Mouse (Mus musculus) midbrain, embryonic 10.5 days (tissue): ENCODE measurements around the gene Spem1. TPM values are rescaled to one million over a fixed set of nuclear protein-coding genes. Genes with fewer than 3 reads are reported as not detected.

ENCODE experiments used
- DNase-seq: peaks from one replicate; pipeline ENCODE4 v3.0.0-alpha.2; 2017; ENCODE audit warnings: low spot score
- H3K27ac ChIP-seq: fragments of 300-500 bp; sonication (generic); replicated peaks from 2 replicates; pipeline ENCODE4 v1.5.1; 2016; ENCODE audit warnings: mild to moderate bottlenecking
- H3K27me3 ChIP-seq: fragments of 300-500 bp; sonication (generic); 2 replicates; pipeline ENCODE4 v1.6.1; 2016; ENCODE audit warnings: low read depth, mild to moderate bottlenecking; ENCODE audit not compliant: poor library complexity, severe bottlenecking
- H3K36me3 ChIP-seq: fragments of 300-500 bp; sonication (generic); 2 replicates; pipeline ENCODE4 v1.6.1; 2016; ENCODE audit warnings: mild to moderate bottlenecking, moderate library complexity
- H3K4me1 ChIP-seq: fragments of 300-500 bp; sonication (generic); 2 replicates; pipeline ENCODE4 v1.6.1; 2016
- H3K4me3 ChIP-seq: fragments of 300-500 bp; sonication (generic); 2 replicates; pipeline ENCODE4 v1.5.1; 2016; ENCODE audit warnings: mild to moderate bottlenecking, moderate library complexity
- H3K9me3 ChIP-seq: fragments of 300-500 bp; sonication (generic); replicated peaks from 2 replicates; pipeline ENCODE4 v1.6.1; 2016; ENCODE audit warnings: mild to moderate bottlenecking
- WGBS: fragments of 180-500 bp; shearing (Covaris S2); methylation state at CpG from one replicate; pipeline ENCODE4 v1.1.7; 2016; 5-methylcytosine and 5-hydroxymethylcytosine counted together
- polyA plus RNA-seq: library from polyadenylated mRNA; unstranded; fragments of >200 nt; fragmentation: Nextera tagmentation; extraction: Ambion mirVana; gene quantifications from 2 replicates; pipeline ENCODE4 v1.2.1, GENCODE M21; 2016

Gene Spem1
- polyA plus RNA-seq, 1 experiment from 2014 or later, result 0.19 TPM

- Histone ChIP-seq H3K27me3 (no peaks in the 10 kb centered on the region), H3K36me3 (peaks cover 50% of the 10 kb centered on the region), H3K4me1 (peaks cover 48% of the 10 kb centered on the region), H3K27ac (no peak overlapping the region), H3K9me3 (no peaks in the 10 kb centered on the region), H3K4me3 (no peak overlapping the region)
- DNase-seq, result no peak
- 91% methylated on average over 9 of the region's 9 CpGs for WGBS
Observed at GRCm38 (mm10) chr11:69849128-69849527, 27.1 kb upstream of the Spem1 start.

GRCm38 (mm10) chr11:69848021-69848420 is 26.0 kb upstream of the Spem1 start:
- Histone ChIP-seq H3K36me3 (peaks cover 50% of the 10 kb centered on the region), H3K27me3 (no peaks in the 10 kb centered on the region), H3K9me3 (no peaks in the 10 kb centered on the region), H3K4me1 (peaks cover 44% of the 10 kb centered on the region), H3K4me3 (peak overlapping the region; percentile 79), H3K27ac (peak overlapping the region; percentile 98)
- no peak for DNase-seq
- 92% methylated on average over 6 of the region's 6 CpGs for WGBS

- peak overlapping the region; percentile 79 for H3K4me3 ChIP-seq
- no peaks in the 10 kb centered on the region for H3K9me3 ChIP-seq
- peak overlapping the region; percentile 98 for H3K27ac ChIP-seq
- no peak for DNase-seq
- no peaks in the 10 kb centered on the region for H3K27me3 ChIP-seq
- peaks cover 45% of the 10 kb centered on the region for H3K36me3 ChIP-seq
- WGBS, result 13% methylated on average over 37 of the region's 37 CpGs
- H3K4me1 ChIP-seq, result peaks cover 42% of the 10 kb centered on the region
Observed at GRCm38 (mm10) chr11:69846738-69847688, 25.0 kb upstream of the Spem1 start.

GRCm38 (mm10) chr11:69846198-69846680 is 24.3 kb upstream of the Spem1 start, which contains the start of gene Plscr3:
Gene Plscr3, plus strand, starts transcription at chr11:69846376.
- peaks cover 37% of the 10 kb centered on the region for H3K36me3 ChIP-seq
- under 1% methylated on average over 37 of the region's 38 CpGs for WGBS
- DNase-seq, result peak; percentile 96

GRCm38 (mm10) chr11:69838714-69839104 is 16.7 kb upstream of the Spem1 start:
- WGBS, result 5% methylated on average over 7 of the region's 7 CpGs

More at GRCm38 (mm10) chr11:69846198-69846680, 24.3 kb upstream of the Spem1 start, which contains the start of gene Plscr3:
- Histone ChIP-seq H3K4me1 (peaks cover 39% of the 10 kb centered on the region), H3K4me3 (peak within 1 kb of the TSS; percentile 79), H3K27me3 (no peaks in the 10 kb centered on the region), H3K9me3 (no peaks in the 10 kb centered on the region), H3K27ac (peak within 1 kb of the TSS; percentile 98)

GRCm38 (mm10) chr11:69837952-69838713 is 16.2 kb upstream of the Spem1 start, which contains the start of gene Tmem256:
Gene Tmem256, plus strand, starts transcription at chr11:69838514.
- Histone ChIP-seq H3K9me3 (no peaks in the 10 kb centered on the region), H3K4me1 (peaks cover 60% of the 10 kb centered on the region), H3K36me3 (peaks cover 9% of the 10 kb centered on the region), H3K27ac (peak within 1 kb of the TSS; percentile 93), H3K4me3 (peak within 1 kb of the TSS; percentile 86), H3K27me3 (peaks cover 35% of the 10 kb centered on the region)
- WGBS, result under 1% methylated on average over 34 of the region's 34 CpGs
- DNase-seq, result peak; percentile 97

More at GRCm38 (mm10) chr11:69838714-69839104, 16.7 kb upstream of the Spem1 start:
- Histone ChIP-seq H3K9me3 (no peaks in the 10 kb centered on the region), H3K4me1 (peaks cover 57% of the 10 kb centered on the region), H3K4me3 (peak overlapping the region; percentile 86), H3K36me3 (peaks cover 3% of the 10 kb centered on the region), H3K27ac (peak overlapping the region; percentile 93), H3K27me3 (peaks cover 29% of the 10 kb centered on the region)
- DNase-seq, result no peak

GRCm38 (mm10) chr11:69837604-69837951 is 15.6 kb upstream of the Spem1 start, which contains the start of gene Nlgn2:
Gene Nlgn2, minus strand, starts transcription at chr11:69837784.
- Histone ChIP-seq H3K27me3 (peaks cover 40% of the 10 kb centered on the region), H3K4me3 (peak within 1 kb of the TSS; percentile 86), H3K9me3 (no peaks in the 10 kb centered on the region), H3K27ac (peak within 1 kb of the TSS; percentile 93), H3K36me3 (peaks cover 14% of the 10 kb centered on the region), H3K4me1 (peaks cover 60% of the 10 kb centered on the region)
- WGBS, result under 1% methylated on average over 32 of the region's 32 CpGs
- no peak for DNase-seq

- H3K36me3 ChIP-seq, result peaks cover 21% of the 10 kb centered on the region
- peak; percentile 59 for DNase-seq
- peak overlapping the region; percentile 86 for H3K4me3 ChIP-seq
- H3K27ac ChIP-seq, result peak overlapping the region; percentile 93
- peaks cover 44% of the 10 kb centered on the region for H3K27me3 ChIP-seq
- 1% methylated on average over 52 of the region's 52 CpGs for WGBS
- H3K4me1 ChIP-seq, result peaks cover 65% of the 10 kb centered on the region
- H3K9me3 ChIP-seq, result no peaks in the 10 kb centered on the region
Observed at GRCm38 (mm10) chr11:69836703-69837576, 15.0 kb upstream of the Spem1 start.

GRCm38 (mm10) chr11:69835966-69836335 is 14.0 kb upstream of the Spem1 start:
- H3K36me3 ChIP-seq, result peaks cover 30% of the 10 kb centered on the region
- no peaks in the 10 kb centered on the region for H3K9me3 ChIP-seq
- H3K4me3 ChIP-seq, result peak overlapping the region; percentile 86
- H3K27ac ChIP-seq, result peak overlapping the region; percentile 93
- WGBS, result 0% methylated on average over 4 of the region's 4 CpGs
- H3K4me1 ChIP-seq, result peaks cover 73% of the 10 kb centered on the region
- peaks cover 44% of the 10 kb centered on the region for H3K27me3 ChIP-seq
- peak; percentile 46 for DNase-seq

- Histone ChIP-seq H3K4me1 (peaks cover 74% of the 10 kb centered on the region), H3K4me3 (peak overlapping the region; percentile 86), H3K27me3 (peaks cover 44% of the 10 kb centered on the region), H3K9me3 (no peaks in the 10 kb centered on the region), H3K36me3 (peaks cover 34% of the 10 kb centered on the region), H3K27ac (peak overlapping the region; percentile 93)
- peak; percentile 83 for DNase-seq
- WGBS, result 2% methylated on average over 9 of the region's 9 CpGs
Observed at GRCm38 (mm10) chr11:69835326-69835965, 13.5 kb upstream of the Spem1 start.

GRCm38 (mm10) chr11:69834001-69834549 is 12.1 kb upstream of the Spem1 start:
- peaks cover 73% of the 10 kb centered on the region for H3K4me1 ChIP-seq
- 7% methylated on average over 47 of the region's 48 CpGs for WGBS

More at GRCm38 (mm10) chr11:69834001-69834549, 12.1 kb upstream of the Spem1 start:
- Histone ChIP-seq H3K9me3 (no peaks in the 10 kb centered on the region), H3K36me3 (peaks cover 40% of the 10 kb centered on the region), H3K4me3 (peak overlapping the region; percentile 86), H3K27me3 (peaks cover 44% of the 10 kb centered on the region), H3K27ac (peak overlapping the region; percentile 93)
- peak; percentile 52 for DNase-seq
